Mouse (Mus musculus) cerebellum, postnatal 4 days (tissue): Measurements from ENCODE around the gene Ubap2.

Experiments
- DNase-seq, 2 experiments: peaks; one replicate each; pipeline ENCODE4 v3.0.0; 2022; ENCODE audit warnings: low spot score in 2 of 2, mixed read lengths in 1 of 2

The Ubap2 gene

DNA sequence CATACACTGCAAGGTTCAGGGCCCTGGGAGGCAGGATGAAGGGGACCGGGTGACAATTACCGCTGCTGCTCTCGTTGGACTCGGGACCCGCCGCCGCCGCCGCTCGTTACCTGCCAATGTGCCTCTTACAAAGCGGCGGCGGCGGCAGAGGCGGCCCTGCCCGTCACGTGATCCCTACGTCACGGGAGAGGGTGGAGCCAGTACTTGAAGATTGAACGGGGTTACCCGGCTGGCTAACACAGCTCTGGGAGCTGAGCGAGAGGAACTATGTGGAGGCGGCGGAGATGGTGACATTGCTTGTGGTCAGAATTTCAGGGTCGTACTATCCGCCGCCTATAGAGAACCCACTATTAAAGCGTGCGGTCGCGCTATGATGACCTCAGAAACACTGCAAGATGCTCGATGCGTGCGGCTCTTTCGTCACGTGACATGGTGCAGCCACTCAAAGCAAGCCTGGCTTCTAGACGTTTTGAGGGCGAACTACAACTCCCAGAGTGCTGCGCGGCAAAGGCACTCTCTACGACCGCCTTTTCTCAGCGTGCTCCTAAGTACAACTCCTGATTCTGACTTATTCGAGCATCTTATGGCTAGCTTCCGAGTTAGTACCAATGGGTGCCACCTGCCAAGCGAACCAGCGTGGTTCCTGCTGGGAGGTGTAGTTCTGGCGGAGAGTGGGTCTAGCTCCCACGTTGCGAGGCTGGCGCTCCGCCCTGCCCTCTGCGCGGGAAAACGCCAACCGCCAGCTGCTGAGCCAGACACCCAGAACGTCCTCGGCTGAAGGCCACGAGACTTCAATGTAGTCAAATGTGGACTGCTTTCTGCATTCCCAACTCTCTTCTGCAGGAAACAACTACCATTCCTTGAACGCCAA, at the start of gene Ubap2:
Ubap2 (minus strand) TSS at position 165 of the 871 bp plus-strand sequence.
- peak; percentile 89 to 94 for DNase-seq

DNA sequence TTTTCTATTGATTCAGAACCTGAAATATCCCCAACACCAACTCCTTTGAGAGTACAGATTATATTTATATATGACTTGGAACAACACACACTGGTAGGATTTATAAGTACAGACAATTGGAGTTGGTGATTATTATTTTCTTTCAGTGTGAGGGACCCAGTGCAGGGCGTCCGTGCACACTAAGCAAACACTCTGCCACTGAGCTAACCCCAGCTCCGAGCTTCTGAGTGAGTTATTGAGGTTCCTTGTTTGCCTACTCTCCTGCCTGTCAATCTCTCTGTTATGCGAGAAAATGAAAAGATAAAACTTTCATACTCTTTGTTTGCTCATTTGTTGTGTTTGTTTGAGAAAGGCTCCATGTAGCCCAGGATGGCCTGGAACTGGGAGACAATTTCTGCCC, 46.0 kb upstream of the Ubap2 start:
- DNase-seq: no peak

DNA sequence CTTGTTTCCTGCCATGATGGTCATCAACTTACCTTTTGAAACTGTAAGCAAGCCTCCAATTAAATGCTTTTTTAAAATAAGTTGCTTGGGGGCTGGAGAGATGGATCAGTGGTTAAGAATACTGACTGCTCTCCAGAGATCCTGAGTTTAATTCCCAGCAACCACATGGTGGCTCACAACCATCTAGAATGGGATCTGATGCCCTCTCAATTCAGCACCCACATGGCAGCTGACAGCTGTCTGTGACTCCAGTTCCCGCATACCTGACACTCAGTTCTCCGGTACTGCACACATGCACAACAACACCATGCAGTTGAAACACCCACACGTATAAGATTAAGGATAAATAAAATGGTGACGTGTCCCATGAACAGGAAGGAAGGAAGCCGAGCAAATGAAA, 43.3 kb upstream of the Ubap2 start:
- no peak for DNase-seq

DNA sequence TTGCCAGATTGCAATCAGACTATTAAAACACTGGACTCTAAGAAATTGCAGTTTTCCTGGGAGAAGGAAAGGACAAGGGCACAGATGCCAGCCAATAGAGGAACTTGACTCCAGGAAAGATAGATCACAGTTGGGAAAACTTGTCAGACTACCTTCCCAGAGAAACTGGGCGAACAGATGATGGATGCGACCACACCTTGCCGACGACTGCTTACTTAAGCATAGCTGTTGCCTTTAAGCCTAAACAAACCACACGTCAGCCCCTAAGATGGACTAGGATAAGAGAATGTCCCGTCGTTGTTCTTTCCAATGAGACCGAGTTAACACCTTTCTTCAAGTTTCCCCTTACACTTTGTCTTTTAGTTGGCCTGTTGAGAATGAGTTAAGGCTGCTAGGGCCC, 40.2 kb upstream of the Ubap2 start:
- DNase-seq: no peak

DNA sequence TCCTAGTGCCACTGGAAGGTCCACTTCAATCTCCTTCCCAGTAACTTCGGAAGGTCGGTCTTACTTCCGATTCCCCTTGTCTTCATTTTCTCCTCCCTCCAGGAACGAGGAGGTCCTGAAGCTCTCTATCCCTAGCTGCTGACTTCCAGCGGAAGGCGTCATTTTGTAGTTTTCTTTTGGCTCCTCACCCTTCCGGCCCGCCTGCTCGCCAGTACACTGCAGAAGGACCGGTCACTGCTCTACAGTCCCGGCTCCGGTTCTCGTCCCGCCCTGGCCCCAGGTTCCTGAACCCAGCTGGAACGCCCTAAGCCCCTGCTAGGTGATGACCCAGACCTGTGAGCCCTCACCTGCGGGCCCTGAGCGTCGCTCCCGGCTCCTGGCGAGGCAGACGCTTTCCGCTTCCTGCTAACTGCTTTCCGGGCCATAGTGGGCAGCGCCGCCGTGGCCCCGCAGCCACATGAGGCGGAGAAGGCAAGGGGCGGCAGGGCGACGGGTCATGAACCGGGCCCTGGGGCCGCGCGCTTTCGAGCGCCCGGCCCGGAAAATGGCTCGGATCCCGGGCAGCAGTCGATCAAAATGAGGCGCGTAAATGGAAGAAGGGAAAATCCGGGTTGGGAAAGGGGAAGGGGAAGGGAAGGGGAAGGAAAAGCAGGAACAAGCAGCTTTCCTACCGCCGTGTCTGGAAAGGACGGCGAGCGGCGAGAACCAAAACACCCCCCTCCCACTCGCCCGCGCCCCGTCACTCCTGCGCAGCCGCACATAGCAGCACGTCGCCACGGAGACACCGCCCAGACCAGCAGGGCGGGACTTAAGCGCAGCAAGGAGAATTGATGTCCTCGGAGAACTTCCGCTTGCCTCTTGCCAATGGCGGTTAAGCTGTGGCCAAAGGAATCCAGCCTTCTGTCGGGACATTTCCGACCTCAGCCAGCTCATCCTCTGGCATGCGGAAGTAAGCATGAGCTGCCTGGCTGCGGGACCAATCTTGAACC, 39.5 kb upstream of the Ubap2 start, which contains the start of gene Dcaf12:
Dcaf12 (minus strand) TSS at position 749 of the 989 bp plus-strand sequence.
- DNase-seq: peak; percentile 89 to 90

DNA sequence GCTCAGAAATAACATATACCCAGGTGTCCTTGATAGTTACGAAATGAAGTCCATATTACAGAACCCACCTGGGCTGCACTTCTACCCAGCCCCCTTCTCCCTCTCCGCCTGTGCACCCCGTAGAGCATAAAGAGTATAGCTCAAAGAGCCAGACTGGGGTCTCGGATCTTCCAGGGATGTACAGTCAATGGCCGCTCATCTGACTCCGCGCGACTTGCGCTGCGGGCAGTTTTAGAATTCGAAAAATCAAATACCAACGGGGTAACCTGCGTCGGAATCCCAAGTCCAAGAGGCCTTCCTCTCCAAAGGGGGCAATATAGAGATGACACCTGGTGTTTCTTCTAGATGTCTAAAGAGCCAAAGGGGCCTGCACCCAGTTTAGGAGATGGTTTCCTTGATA, 38.8 kb upstream of the Ubap2 start:
- no peak for DNase-seq

DNA sequence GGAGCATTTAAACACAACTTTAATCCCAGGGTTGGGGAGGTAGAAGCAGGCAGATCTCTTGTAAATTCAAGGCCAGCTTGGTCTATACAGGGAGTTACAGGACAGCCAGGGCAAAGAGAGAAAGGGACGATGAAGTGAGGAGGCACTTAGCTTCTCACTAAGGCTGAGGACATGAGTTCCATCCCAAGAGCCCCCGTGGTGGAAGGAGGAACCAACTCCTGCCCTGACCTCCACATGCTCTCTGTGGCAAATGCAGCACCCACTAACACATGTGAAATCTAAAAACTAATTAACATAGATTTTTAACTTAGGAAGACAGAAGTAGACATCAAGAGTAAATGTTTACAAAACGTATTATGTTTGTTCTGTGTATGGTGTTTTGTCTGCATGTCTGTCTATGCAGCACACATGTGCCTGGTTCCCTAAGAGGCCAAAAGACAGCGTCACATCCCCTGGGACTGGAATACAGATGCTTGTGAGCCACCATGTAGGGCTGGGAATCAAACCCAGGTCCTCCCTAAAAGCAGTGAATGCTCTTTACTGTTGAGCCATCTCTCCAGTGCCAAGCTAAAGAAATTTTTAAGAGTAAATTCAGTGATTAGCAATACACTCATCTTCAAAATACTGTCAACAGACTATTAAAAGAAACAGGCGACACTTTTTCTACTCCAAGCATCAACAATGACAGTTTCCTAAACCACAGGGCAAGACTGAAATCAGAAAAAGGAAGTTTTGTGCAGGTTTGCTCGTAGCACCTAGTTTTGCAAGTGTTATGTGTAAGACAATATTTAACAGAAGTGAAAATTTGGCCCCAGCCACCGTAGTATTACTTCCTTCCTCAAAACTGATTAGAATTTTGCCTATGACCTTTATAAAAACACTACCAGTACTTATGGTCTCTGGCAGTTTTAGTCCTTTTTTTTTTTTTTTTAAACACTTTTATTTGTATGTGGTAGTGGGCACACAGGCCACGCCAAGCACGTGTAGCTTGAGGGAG, 35.9 kb upstream of the Ubap2 start:
- no peak for DNase-seq

DNA sequence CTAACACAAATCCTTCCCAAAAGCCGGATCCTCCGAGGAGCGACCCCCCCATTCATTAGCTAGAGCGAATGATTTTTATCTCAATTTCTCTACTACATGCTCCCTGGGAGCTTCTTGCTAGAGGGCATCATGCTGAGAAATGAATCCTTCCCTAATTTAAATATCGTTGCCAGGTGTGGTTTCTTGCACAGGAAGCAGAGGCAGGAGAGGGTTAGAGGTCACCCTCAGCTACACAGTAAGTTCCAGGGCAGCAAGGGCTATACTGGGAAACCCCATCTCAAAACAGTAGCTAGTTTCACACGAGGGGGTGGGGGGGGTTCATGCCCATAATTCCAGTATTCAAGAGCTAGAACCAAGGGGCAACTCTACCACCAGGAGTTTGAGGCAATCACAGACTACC, 32.5 kb upstream of the Ubap2 start:
- no peak for DNase-seq

DNA sequence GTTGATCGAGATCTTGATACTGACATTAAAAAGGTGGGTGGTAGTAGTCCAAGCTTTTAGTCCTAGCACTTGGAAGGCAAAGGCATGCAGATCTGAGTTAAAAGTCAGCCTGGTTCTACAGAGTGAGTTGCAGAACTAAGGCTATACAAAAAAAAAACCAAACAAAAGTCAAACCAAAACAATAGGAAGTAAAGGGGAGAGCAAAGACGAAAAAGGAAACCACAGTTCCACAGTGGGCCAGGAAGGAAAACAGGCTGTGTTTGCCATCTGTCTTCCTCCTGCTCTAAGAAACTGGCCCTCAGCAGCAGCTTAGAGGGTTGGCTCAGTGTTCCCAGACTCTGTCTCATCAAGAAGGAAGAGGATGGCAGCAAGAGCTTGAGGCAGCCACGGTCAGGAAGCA, 29.4 kb upstream of the Ubap2 start:
- no peak for DNase-seq

DNA sequence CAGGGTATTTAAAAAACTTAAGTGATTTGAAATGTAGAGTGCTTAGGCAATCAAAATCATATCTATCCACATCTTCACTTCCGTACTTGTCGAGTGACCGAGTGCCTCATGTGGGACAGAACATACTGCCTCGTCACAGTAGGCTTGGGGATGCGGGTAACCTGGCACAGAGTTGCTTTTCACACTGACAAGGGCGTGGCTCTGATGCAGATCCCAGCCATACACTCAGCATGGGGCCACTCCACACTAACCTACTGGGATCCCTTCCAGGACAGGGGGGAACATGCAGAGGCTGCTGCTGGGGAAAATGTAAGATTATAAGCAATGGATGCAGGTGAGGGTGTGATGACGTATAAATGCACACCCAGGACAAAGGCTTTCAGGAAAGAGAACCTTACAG, 28.7 kb upstream of the Ubap2 start:
- no peak for DNase-seq

DNA sequence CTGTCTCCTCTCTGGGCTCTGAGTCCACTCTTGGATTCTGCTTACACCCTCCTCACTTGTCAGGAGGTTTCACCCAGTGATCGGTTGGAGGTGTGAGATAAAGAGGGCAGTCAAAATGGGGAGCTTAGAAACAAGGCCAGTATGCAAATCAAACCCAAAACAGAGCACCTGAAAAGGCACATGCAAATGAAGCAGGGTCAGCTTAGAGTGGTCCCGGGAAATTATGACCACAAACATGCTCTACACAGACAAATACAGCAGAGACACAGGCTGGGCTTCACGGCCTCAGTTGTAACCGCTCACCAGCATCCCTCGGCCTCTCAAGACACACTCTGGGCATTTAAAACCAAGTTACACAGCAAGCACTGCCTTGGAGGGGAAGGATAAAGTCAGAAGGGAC, 24.0 kb upstream of the Ubap2 start:
- DNase-seq: no peak

DNA sequence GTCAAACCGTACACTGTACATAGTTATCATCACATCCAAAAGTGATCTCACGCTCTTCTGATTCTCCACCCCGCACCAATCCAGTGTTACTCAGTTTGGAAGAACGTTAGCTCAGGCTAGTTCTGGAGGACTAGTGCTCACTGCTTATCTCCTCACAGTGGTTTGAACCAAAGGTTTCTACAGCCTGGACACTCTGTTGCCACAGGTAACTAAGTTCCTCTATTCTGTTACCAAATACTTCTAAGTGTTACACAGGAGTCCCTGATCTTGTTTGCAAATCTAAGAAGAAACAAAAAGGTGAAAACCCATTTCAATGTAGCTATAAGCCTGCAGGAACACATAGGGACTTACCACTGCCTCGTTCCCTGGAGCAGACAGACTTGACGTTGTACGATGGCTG, 21.0 kb upstream of the Ubap2 start:
- DNase-seq: no peak

DNA sequence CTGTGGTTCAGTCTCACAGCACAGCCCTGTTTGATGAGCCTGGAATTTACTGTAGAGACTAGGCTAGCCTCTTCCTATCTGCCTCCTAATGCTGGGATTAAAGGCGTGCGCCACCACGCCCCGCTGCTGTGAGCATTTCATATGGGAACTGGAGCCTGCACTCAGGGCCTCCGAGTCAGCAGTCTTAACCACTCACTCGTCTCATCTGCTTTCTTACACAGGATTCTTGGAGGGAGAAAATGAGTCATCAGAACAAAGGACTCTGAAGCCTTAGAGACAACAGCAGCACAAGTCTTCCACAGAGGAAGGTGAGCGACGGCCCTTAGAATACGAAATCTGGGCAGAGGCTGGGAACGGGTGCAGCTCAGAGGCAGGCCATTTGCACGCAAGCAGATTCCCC, 20.6 kb upstream of the Ubap2 start:
- DNase-seq: no peak

DNA sequence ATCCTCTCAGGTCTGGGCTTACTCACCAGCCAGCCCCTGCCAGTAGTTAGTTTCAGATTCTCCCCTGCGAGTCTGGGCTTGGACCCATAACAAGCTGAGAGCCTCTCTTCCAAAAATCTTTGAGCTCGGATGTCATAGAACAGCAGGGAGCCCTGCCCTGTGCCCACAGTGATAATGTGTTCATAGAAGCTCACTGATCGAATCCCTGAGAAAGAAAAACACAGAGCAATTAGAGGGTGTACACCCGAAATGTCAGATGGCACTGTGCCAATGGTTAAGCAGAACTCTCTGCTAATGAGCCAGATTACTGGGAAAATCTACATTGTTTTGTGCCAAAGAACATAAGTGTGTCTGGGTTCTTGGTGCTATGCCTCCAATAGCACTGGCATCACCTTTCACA, 19.0 kb upstream of the Ubap2 start:
- DNase-seq: no peak

DNA sequence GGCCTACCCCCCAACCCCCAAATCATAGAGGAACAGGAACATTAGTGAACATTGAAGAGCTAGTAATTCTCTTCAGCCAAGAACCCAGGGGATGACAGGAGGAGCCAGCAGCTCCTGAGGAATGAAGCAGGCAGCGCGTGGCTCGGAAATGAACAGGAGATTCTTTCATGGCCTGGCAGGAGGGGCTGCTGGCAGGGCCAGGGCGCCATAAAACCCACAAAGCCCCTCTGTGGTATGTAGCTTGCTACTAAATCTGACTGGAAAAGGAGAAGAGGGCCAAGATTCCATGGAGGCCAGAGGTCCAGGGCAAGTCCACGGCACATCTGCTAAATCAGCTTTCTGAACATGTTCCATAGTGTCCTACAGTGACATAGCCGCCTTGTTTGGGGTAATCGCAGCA, 14.9 kb upstream of the Ubap2 start:
- DNase-seq: no peak

DNA sequence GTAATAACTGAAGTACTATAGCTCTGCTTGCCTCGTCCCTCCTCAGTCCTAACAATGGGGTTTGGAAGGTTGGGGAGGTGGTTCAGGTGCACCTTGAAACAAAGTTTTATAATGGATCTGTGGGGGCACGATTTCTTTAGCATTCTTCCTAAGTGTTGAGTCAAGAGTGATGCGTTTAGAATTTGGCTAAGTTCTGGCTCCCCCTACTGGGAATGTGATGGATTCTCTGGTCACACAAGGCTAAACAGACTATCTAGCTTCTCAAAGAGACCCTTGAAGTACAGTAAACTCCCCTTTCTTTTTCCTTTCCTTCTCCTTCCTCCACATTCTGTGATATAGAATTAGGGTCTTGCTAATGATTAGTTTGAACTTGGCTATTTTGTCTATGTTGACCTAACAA, 11.5 kb upstream of the Ubap2 start:
- DNase-seq: no peak

DNA sequence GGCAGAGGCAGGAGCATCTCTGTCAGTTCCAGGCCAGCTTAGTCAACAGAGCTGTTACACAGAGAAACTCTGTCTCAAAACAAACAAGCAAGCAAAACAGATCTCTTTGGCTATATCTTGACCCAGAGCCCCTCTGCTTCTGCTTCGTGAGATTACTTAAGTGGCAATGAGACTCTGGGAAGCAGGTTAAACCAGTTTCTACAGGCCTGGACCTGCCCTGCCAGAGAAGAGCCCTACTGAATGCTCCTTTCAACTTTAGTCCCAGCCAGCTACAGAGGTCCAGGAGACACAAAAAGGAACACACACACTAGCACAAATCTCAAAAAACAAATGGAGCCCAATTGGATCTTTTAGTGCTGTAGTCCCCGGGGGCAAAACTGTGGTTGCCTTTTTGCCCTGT, 9.1 kb upstream of the Ubap2 start:
- DNase-seq: no peak

DNA sequence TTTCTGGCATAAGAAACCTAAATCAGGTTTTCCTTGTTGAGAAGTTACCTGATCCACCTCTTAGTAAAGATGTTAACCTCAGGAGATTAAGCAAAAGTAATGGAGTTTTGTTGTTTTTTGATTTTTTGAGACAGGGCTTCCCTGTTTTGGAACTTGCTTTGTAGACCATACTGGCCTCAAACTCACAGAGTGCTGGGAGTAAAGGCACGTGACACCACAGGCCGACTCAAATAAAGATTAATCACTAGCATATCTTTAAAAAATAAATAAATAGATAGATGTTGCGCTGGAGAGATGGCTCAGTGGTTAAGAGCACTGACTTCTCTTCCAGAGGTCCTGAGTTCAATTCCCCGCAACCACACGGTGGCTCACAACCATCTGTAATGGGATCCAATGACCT, 983 bp upstream of the Ubap2 start:
- no peak for DNase-seq

DNA sequence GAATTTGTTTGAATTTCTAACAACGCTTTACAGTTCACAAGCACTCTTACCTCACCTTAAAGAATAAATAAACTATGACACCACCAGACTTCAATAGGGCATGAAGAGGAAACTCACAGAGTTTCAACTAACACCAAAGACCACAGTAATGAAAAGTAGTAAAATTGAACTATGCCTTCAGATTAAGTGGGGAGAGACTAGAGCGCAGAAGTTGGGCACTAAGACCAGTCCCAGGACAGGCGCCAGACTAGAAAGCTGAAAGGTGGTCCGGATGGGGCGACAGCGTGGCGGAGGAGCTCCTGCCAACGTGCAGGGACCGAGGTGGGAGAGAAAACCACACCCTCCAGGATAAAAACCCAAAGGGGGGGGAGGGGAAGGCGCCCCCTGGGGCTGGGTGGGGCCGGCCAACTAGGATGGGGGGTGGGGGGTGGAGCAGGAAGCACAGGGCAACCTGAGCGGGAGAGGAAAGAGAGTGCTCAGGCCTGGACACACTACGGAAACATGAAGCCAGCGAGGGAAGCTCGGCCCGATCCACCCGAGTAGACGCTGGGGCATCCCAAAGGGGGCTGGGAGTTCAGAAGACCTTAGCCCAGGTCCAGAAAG, 466 bp downstream of the Ubap2 start:
- DNase-seq: no peak

DNA sequence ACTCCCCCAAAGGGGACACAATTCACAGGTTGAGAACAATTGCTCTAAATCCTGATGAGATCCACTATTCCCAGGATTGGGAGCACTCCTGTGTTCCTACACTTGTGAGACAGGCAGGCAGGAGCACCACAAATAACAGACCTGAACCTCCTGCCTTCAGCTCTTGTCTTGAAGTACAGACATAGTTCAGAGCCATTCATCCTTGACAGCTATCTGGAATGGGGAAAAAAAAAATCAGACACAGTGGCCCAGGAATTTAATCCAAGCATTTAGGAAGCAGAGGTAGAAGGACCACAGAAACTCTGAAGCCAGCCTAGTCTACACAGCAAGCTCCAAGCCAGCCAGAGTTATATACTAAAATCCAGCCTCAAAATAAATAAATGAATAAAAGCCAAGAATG, 6.8 kb downstream of the Ubap2 start:
- no peak for DNase-seq

DNA sequence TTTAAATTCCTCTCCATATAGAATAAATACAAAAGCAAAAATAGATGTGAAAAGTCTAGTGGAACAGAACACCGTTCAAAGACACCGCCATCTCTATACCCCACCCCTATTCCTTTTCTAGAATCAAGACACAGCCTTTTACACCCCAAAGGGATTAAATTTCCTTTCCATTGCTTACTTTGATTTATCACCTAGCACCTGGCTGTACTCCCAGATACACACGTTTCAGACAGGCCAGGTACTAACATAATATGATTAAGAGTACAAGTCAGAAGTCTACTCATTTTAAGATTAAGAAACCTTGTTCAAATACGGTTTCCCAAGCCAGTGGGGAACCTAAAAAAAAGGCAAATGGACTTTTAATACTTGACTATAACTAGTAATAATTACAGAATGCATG, 8.6 kb downstream of the Ubap2 start:
- no peak for DNase-seq
